Comparison of ENCODE assay signal across 10 mouse cellular contexts in the genomic region with DNA sequence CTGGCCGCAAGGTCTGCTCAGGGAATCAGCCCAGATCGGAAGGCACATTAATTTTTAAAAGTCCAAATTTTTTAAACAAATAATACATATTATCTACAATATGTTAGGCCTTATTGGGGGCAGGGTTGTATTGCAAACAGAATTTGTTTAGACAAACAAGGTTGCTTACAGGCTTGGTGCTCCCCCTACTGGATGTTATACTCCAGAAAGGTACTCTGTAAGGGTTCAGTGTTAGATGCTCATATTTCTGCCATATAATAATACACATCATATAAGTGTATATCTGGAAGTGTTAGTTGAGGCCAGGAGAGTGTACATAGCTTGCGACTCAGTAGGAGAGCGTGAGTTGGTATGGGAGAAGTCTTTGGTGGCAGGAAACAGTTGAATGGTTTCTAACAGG. TPM values are rescaled to one million over a fixed set of nuclear protein-coding genes. Genes with fewer than 3 reads are reported as not detected.
A peak's percentile ranks its signal among the peaks of the same experiment; 100 is the strongest.
DNase-seq lines count a peak whose midpoint lies in the region; ATAC-seq and TF ChIP-seq lines count a peak whose summit lies in the region.
"Had no signal": no experiment of that assay in that cellular context is flagged by ENCODE, and none has a peak within 500 bp of the region (broad histone marks: within the 10 kb centered on the region; RNA-seq: fewer than 3 reads in every experiment).

No protein-coding gene starts in this region.

- TF ChIP-seq CTCF in liver, adult 2 months (IDR thresholded peaks at IDR 0.05; ENCODE audit: low read depth, low read length): no peak

- no peaks in the 10 kb centered on the region for H3K9me3 ChIP-seq in liver, embryonic 11.5 days (ENCODE audit: control insufficient read depth, low read length)

- H3K4me2 ChIP-seq in liver, embryonic 11.5 days: no peak overlapping the region

- no peaks in the 10 kb centered on the region for H3K27me3 ChIP-seq in liver, adult 2 months (ENCODE audit: control insufficient read depth, insufficient read depth, low read length)
- H3K27me3 ChIP-seq in liver, embryonic 11.5 days (replicated peaks; ENCODE audit: control insufficient read depth, insufficient read depth, low read length): no peaks in the 10 kb centered on the region

- no peak overlapping the region for H3K27ac ChIP-seq in liver, adult 2 months (replicated peaks; ENCODE audit: insufficient read depth, low read depth, low read length)
- no peak overlapping the region for H3K27ac ChIP-seq in liver, embryonic 11.5 days (ENCODE audit: low read depth, low read length)

- peaks cover 6% of the 10 kb centered on the region; the same call in 1 of the 2 replicates for H3K79me2 ChIP-seq in liver, adult 2 months (ENCODE audit: control insufficient read depth, insufficient read depth, low read length)

- TF ChIP-seq POLR2A in liver, adult 2 months (IDR thresholded peaks at IDR 0.05; ENCODE audit: extremely low read depth, insufficient read depth, low read length): no peak

- peak; percentile 21 for DNase-seq in embryo, embryonic 11 days
- no peak for DNase-seq in embryo, embryonic 10 days (ENCODE audit: low spot score)
- DNase-seq in liver, adult 2 months (ENCODE audit: extremely low read depth, low read depth, low spot score): peak; percentile 53
- DNase-seq in liver, embryonic 11.5 days (ENCODE audit: low spot score): no peak
- peak; percentile 26 for DNase-seq in MEL-GATA-1-ER (ENCODE audit: extremely low read depth, low read depth)
- DNase-seq in naive thymus-derived CD4-positive, alpha-beta T cell, adult 2 months (ENCODE audit: low read depth): peak; percentile 62
- DNase-seq in heart, adult 11 months: no peak
- DNase-seq in ovary, postnatal 36 days (ENCODE audit: low spot score): no peak
- DNase-seq: cerebellum, adult 11-12 months; heart, postnatal 14 days had no signal

- H3K4me1 ChIP-seq in liver, adult 2 months (ENCODE audit: control insufficient read depth, insufficient read depth, low read length): no peaks in the 10 kb centered on the region
- no peaks in the 10 kb centered on the region for H3K4me1 ChIP-seq in liver, embryonic 11.5 days (replicated peaks; ENCODE audit: control insufficient read depth, insufficient read depth, low read length)

- WGBS in liver, adult 2 months: 92% methylated on average over 4 of the region's 4 CpGs
- 89% methylated on average over 4 of the region's 4 CpGs for WGBS in liver, embryonic 11.5 days

- no peak overlapping the region for H3K9ac ChIP-seq in liver, adult 2 months (ENCODE audit: low read depth, low read length)
- H3K9ac ChIP-seq in liver, embryonic 11.5 days (ENCODE audit: low read depth, low read length): no peak overlapping the region

- H3K36me3 ChIP-seq in liver, adult 2 months (ENCODE audit: control insufficient read depth, insufficient read depth, low read length): peaks cover 27% of the 10 kb centered on the region
- peaks cover 4% of the 10 kb centered on the region; the same call in 1 of the 2 replicates for H3K36me3 ChIP-seq in liver, embryonic 11.5 days (ENCODE audit: control insufficient read depth, insufficient read depth, low read length)

- no peak for ATAC-seq in liver, embryonic 11.5 days (replicated peaks; ENCODE audit: low FRiP score)

- no peak overlapping the region for H3K4me3 ChIP-seq in liver, adult 2 months (ENCODE audit: insufficient read depth, low read depth, low read length)
- no peak overlapping the region for H3K4me3 ChIP-seq in liver, embryonic 11.5 days (ENCODE audit: low read depth, low read length)

RNA-seq across cellular contexts. Expression of a gene that starts 7.7 kb away (rescaled TPM):
- 14.3 and 14.9 TPM in 2 replicates for total RNA-seq in liver, adult 2 months (2014; rRNA removed)
- polyA plus RNA-seq in liver, adult 2 months (2012; rRNA removed): 2.4 and 3.1 TPM in 2 replicates
- polyA plus RNA-seq in liver, embryonic 11.5 days (2014; fragmentation: Nextera tagmentation; extraction: Ambion mirVana): 15.0 TPM in 2 replicates

RNA-seq across cellular contexts. Expression of a gene that starts 36.5 kb away (rescaled TPM):
- 7.5 and 7.8 TPM in 2 replicates for total RNA-seq in liver, adult 2 months (2014; rRNA removed)
- 5.1 and 6.5 TPM in 2 replicates for polyA plus RNA-seq in liver, adult 2 months (2012; rRNA removed)
- 13.1 and 13.3 TPM in 2 replicates for polyA plus RNA-seq in liver, embryonic 11.5 days (2014; fragmentation: Nextera tagmentation; extraction: Ambion mirVana)

RNA-seq across cellular contexts. Expression of a gene that starts 36.7 kb away (rescaled TPM):
- 6.9 and 7.4 TPM in 2 replicates for total RNA-seq in liver, adult 2 months (2014; rRNA removed)
- 5.4 and 7.8 TPM in 2 replicates for polyA plus RNA-seq in liver, adult 2 months (2012; rRNA removed)
- polyA plus RNA-seq in liver, embryonic 11.5 days (2014; fragmentation: Nextera tagmentation; extraction: Ambion mirVana): 48.8 and 53.8 TPM in 2 replicates

RNA-seq across cellular contexts. Expression of a gene that starts 53.0 kb away (rescaled TPM):
- total RNA-seq in liver, adult 2 months (2014; rRNA removed): 7.7 TPM in 2 replicates
- polyA plus RNA-seq in liver, adult 2 months (2012; rRNA removed): 2.0 and 3.5 TPM in 2 replicates
- 123 and 133 TPM in 2 replicates for polyA plus RNA-seq in liver, embryonic 11.5 days (2014; fragmentation: Nextera tagmentation; extraction: Ambion mirVana)

Comparison
In these comparisons a context has a peak if more than half of its experiments do, and no peak if none do; other contexts are left out.
1. DNase-seq: peak in embryo, embryonic 11 days (single experiment), liver, adult 2 months (single experiment), MEL-GATA-1-ER (single experiment) and naive thymus-derived CD4-positive, alpha-beta T cell, adult 2 months (single experiment); none in embryo, embryonic 10 days (single experiment), liver, embryonic 11.5 days (single experiment), heart, adult 11 months (single experiment) and ovary, postnatal 36 days (single experiment).